Mouse (Mus musculus) CH12.LX (cell line): ENCODE measurements around the gene Thrap3. TPM values are rescaled to one million over a fixed set of nuclear protein-coding genes. Genes with fewer than 3 reads are reported as not detected.

ENCODE experiments used
- DNase-seq: peaks from one replicate; pipeline ENCODE4 v3.0.0-alpha.2; 2013; ENCODE audit errors: extremely low read depth
- H3K27ac ChIP-seq: 2 replicates; pipeline ENCODE4 v1.5.1; 2012; ENCODE audit warnings: low read depth, mild to moderate bottlenecking, control low read depth, moderate library complexity; ENCODE audit not compliant: insufficient read depth
- H3K27me3 ChIP-seq: replicated peaks from 2 replicates; pipeline ENCODE3; 2012; ENCODE audit warnings: inconsistent platforms
- H3K36me3 ChIP-seq, 2 experiments: replicated peaks in 1 of 2; 2 replicates each; pipeline versions ENCODE3 to v1.6.1; 2012; ENCODE audit warnings: inconsistent platforms in 1 of 2, low read length in 1 of 2, mild to moderate bottlenecking in 1 of 2, mixed read lengths in 1 of 2, moderate library complexity in 1 of 2; ENCODE audit not compliant: control insufficient read depth in 1 of 2, insufficient read depth in 1 of 2
- H3K4me1 ChIP-seq, 2 experiments: 2 replicates each; pipeline ENCODE4 v1.6.1; 2012; ENCODE audit warnings: inconsistent platforms in 1 of 2, moderate library complexity in 1 of 2; ENCODE audit not compliant: insufficient read depth in 2 of 2, control insufficient read depth in 1 of 2
- H3K4me2 ChIP-seq: 2 replicates; pipeline ENCODE4 v1.6.1; 2012; ENCODE audit warnings: low read depth, mild to moderate bottlenecking, control low read depth; ENCODE audit not compliant: poor library complexity, insufficient read depth, severe bottlenecking
- H3K4me3 ChIP-seq, 3 experiments: fragments of 150-350 bp in 1 of 3; sonication (generic) in 1 of 3; replicated peaks in 1 of 3; 2 replicates each; pipeline versions ENCODE3 to v1.5.1; 2011 to 2012; ENCODE audit warnings: low read depth in 2 of 3, low read length in 2 of 3, mild to moderate bottlenecking in 2 of 3, moderate library complexity in 2 of 3, control low read depth in 1 of 3, improper control_type of control experiment in 1 of 3, inconsistent platforms in 1 of 3, mixed read lengths in 1 of 3; ENCODE audit not compliant: poor library complexity in 1 of 3
- H3K79me2 ChIP-seq: replicated peaks from 2 replicates; pipeline ENCODE4 v1.6.1; 2012; ENCODE audit warnings: mild to moderate bottlenecking, moderate library complexity; ENCODE audit not compliant: control insufficient read depth, poor library complexity, insufficient read depth, severe bottlenecking; ENCODE audit errors: extremely low read depth
- H3K9ac ChIP-seq: 2 replicates; pipeline ENCODE4 v1.6.1; 2012; ENCODE audit warnings: low read depth, mild to moderate bottlenecking, control low read depth, moderate library complexity; ENCODE audit not compliant: insufficient read depth
- H3K9me3 ChIP-seq: replicated peaks from 2 replicates; pipeline ENCODE3; 2012; ENCODE audit warnings: low read length, inconsistent platforms, mixed read lengths
- BHLHE40 ChIP-seq: IDR thresholded peaks from 2 replicates; pipeline ENCODE4 v1.6.1; 2011; ENCODE audit warnings: mild to moderate bottlenecking, low read depth, low read length, improper control_type of control experiment
- CHD1 ChIP-seq: IDR thresholded peaks from 2 replicates; pipeline ENCODE4 v1.6.1; 2012; ENCODE audit warnings: low read depth, low read length, improper control_type of control experiment, inconsistent platforms
- CHD2 ChIP-seq: IDR thresholded peaks from 2 replicates; pipeline ENCODE4 v1.6.1; 2011; ENCODE audit warnings: low read length, improper control_type of control experiment
- CTCF ChIP-seq, 2 experiments: IDR thresholded peaks in 1 of 2; conservative IDR thresholded peaks in 1 of 2; 2 replicates each; pipeline ENCODE4 v1.5.1; 2011 to 2012; ENCODE audit warnings: low read depth in 2 of 2, low read length in 2 of 2, improper control_type of control experiment in 1 of 2, inconsistent platforms in 1 of 2, mild to moderate bottlenecking in 1 of 2, moderate library complexity in 1 of 2
- E2F4 ChIP-seq: IDR thresholded peaks from 2 replicates; pipeline ENCODE4 v1.6.1; 2011; ENCODE audit warnings: low read depth, low read length, improper control_type of control experiment; ENCODE audit not compliant: insufficient replicate concordance
- ELF1 ChIP-seq: IDR thresholded peaks from 2 replicates; pipeline ENCODE4 v1.6.1; 2014; ENCODE audit warnings: low read depth, mild to moderate bottlenecking, inconsistent platforms, low read length, improper control_type of control experiment
- EP300 ChIP-seq: IDR thresholded peaks from 2 replicates; pipeline ENCODE4 v1.6.1; 2011; ENCODE audit warnings: low read length, improper control_type of control experiment
- GABPA ChIP-seq: IDR thresholded peaks from 2 replicates; pipeline ENCODE4 v1.6.1; 2012; ENCODE audit warnings: low read depth, low read length, improper control_type of control experiment, inconsistent platforms; ENCODE audit not compliant: insufficient replicate concordance
- HCFC1 ChIP-seq: IDR thresholded peaks from 2 replicates; pipeline ENCODE4 v1.6.1; 2012; ENCODE audit warnings: low read depth, mild to moderate bottlenecking, inconsistent platforms, low read length, improper control_type of control experiment
- JUN ChIP-seq: IDR thresholded peaks from 2 replicates; pipeline ENCODE4 v1.6.1; 2011; ENCODE audit warnings: low read depth, mild to moderate bottlenecking, low read length, improper control_type of control experiment, moderate library complexity; ENCODE audit not compliant: insufficient read depth
- KAT2A ChIP-seq: IDR thresholded peaks from 2 replicates; pipeline ENCODE4 v1.6.1; 2012; ENCODE audit warnings: low read length, improper control_type of control experiment, inconsistent platforms; ENCODE audit not compliant: insufficient replicate concordance
- MAFK ChIP-seq: IDR thresholded peaks from 2 replicates; pipeline ENCODE4 v1.6.1; 2011; ENCODE audit warnings: low read length, improper control_type of control experiment; ENCODE audit not compliant: insufficient replicate concordance
- MEF2A ChIP-seq: IDR thresholded peaks from 2 replicates; pipeline ENCODE4 v1.6.1; 2014; ENCODE audit warnings: low read depth, mild to moderate bottlenecking, inconsistent platforms, low read length, improper control_type of control experiment, borderline replicate concordance
- MXI1 ChIP-seq: IDR thresholded peaks from 2 replicates; pipeline ENCODE4 v1.6.1; 2011; ENCODE audit warnings: mild to moderate bottlenecking, low read depth, low read length, improper control_type of control experiment
- MYC ChIP-seq: IDR thresholded peaks from 2 replicates; pipeline ENCODE4 v1.6.1; 2011; ENCODE audit warnings: low read depth, mild to moderate bottlenecking, improper control_type of control experiment, low read length
- NELFE ChIP-seq: IDR thresholded peaks from 2 replicates; pipeline ENCODE4 v1.6.1; 2011; ENCODE audit warnings: low read depth, low read length, improper control_type of control experiment
- NRF1 ChIP-seq: IDR thresholded peaks from 2 replicates; pipeline ENCODE4 v1.6.1; 2014; ENCODE audit warnings: low read depth, mild to moderate bottlenecking, inconsistent platforms, low read length, improper control_type of control experiment, moderate library complexity
- PAX5 ChIP-seq: IDR thresholded peaks from 2 replicates; pipeline ENCODE4 v1.6.1; 2012; ENCODE audit warnings: low read length, inconsistent platforms, mixed read lengths
- POLR2AphosphoS2 ChIP-seq: IDR thresholded peaks from 2 replicates; pipeline ENCODE4 v1.6.1; 2011; ENCODE audit warnings: low read depth, low read length, improper control_type of control experiment
- RCOR1 ChIP-seq: conservative IDR thresholded peaks from 2 replicates; pipeline ENCODE4 v1.6.1; 2012; ENCODE audit warnings: low read depth, mild to moderate bottlenecking, inconsistent platforms, low read length, improper control_type of control experiment
- SMC3 ChIP-seq: IDR thresholded peaks from 2 replicates; pipeline ENCODE4 v1.6.1; 2011; ENCODE audit warnings: low read depth, low read length, improper control_type of control experiment
- TCF12 ChIP-seq: IDR thresholded peaks from 2 replicates; pipeline ENCODE4 v1.6.1; 2014; ENCODE audit warnings: low read depth, mild to moderate bottlenecking, inconsistent platforms, low read length, improper control_type of control experiment
- USF1 ChIP-seq: IDR thresholded peaks from 2 replicates; pipeline ENCODE4 v1.6.1; 2014; ENCODE audit warnings: low read depth, mild to moderate bottlenecking, inconsistent platforms, low read length, improper control_type of control experiment
- ZMIZ1 ChIP-seq: IDR thresholded peaks from 2 replicates; pipeline ENCODE4 v1.6.1; 2012; ENCODE audit warnings: low read depth, mild to moderate bottlenecking, inconsistent platforms, low read length, improper control_type of control experiment
- ZNF384 ChIP-seq: IDR thresholded peaks from 2 replicates; pipeline ENCODE4 v1.6.1; 2012; ENCODE audit warnings: low read depth, low read length, improper control_type of control experiment, inconsistent platforms
- dilution Hi-C: fragments of 300-500 bp; cut with MboI; formaldehyde crosslinking; loops from 2 replicates; pipeline ENCODE4 v1.14.3; 2020; ENCODE audit warnings: low sequenced_read_pairs; ENCODE audit not compliant: extremely low pct_unique_long_range_greater_than_20kb, extremely low pct_ligation_motif_present
- in situ Hi-C: fragments of 300-500 bp; cut with MboI; formaldehyde crosslinking; loops from 3 replicates; pipeline ENCODE4 v1.14.3; 2019; ENCODE audit warnings: low sequenced_read_pairs, low pct_ligation_motif_present, low pct_unique_long_range_greater_than_20kb, mixed read lengths
- polyA plus RNA-seq: library from polyadenylated mRNA; unstranded; fragments of >175 nt; gene quantifications from 2 replicates; pipeline ENCODE4 v1.2.1, GENCODE M21; 2012; ENCODE audit warnings: low read depth; ENCODE audit not compliant: insufficient read length
- total RNA-seq, 2 experiments: library from RNA; depleted of rRNA; stranded (reverse); fragments of 300-350 nt in 1 of 2; fragments of >200 nt in 1 of 2; gene quantifications; 2 replicates each; pipeline ENCODE4 v1.2.3; 2012 to 2014

Gene Thrap3
- total and polyA plus RNA-seq, 3 experiments, result 140 to 327 (median 183) TPM

DNA sequence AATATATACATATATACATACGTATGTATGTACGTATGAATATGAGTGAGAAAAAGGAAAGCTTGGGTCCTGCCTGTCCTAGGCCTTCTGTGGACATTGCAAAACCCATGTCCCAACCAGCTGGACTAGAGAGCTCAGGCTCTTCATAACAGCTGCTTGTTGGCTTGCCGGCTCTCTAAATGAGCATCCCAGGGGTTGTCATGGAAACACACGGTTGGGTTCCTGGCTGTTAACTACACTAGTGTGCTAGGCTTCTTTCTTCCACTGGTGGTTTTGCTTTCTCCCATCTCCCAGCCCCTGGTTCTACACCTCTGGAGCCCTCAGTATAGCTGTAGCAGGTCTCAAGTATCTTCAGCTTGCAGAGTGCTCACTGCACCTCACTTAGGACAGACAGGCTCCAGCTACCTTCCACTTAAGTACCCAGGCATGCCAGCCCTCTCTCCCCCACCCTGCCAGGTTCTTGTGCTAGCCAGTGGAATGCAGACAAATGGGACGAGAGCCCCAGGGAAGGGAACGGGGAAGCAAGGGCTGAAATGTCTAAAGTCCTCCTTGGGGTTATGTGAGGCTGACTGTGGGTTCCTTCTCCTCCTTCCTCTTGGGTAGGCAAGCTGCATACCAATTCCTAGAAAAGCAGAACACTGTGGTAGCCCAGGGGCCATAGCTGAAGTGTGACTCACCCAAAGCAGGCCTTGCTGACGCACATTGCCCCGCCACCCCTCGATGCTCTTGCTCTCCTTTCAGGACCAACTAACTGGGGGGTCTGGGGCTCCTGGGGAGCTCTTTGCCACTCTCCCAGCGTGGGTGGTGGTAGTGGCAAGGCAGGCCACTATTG lies 71.1 kb downstream of the Thrap3 start:
- no peak for TF ChIP-seq BHLHE40
- no peak for TF ChIP-seq POLR2AphosphoS2
- TF ChIP-seq ZNF384, result no peak
- TF ChIP-seq MYC, result no peak
- no peak for TF ChIP-seq HCFC1
- TF ChIP-seq NELFE, result no peak
- no peak for TF ChIP-seq RCOR1
- TF ChIP-seq MXI1, result no peak
- no peak for TF ChIP-seq MAFK
- no peak for TF ChIP-seq CHD1
- TF ChIP-seq TCF12, result no peak
- TF ChIP-seq JUN, result no peak
- TF ChIP-seq KAT2A, result no peak
- TF ChIP-seq CTCF (conservative IDR thresholded peaks at IDR 0.05 in 1 of 2, IDR thresholded peaks at IDR 0.05 in 1 of 2; ENCODE audit: low read depth in 2 of 2, low read length in 2 of 2), result no peak
- TF ChIP-seq EP300, result no peak
- no peak for TF ChIP-seq ELF1
- no peak for TF ChIP-seq PAX5
- H3K36me3 ChIP-seq, result peaks cover 83 to 92% of the 10 kb centered on the region in 2 experiments
- H3K9me3 ChIP-seq, result no peaks in the 10 kb centered on the region
- peaks cover 0 to 6% of the 10 kb centered on the region in 2 experiments; a peak in 2 of 4 replicates for H3K4me1 ChIP-seq
- DNase-seq, result no peak
- no peak overlapping the region for H3K27ac ChIP-seq
- H3K27me3 ChIP-seq, result no peaks in the 10 kb centered on the region
- no peak overlapping the region for H3K4me2 ChIP-seq
- in situ Hi-C loops (no loop called here), dilution Hi-C loops (no loop called here)
- H3K4me3 ChIP-seq, result no peak overlapping the region
- H3K79me2 ChIP-seq, result no peaks in the 10 kb centered on the region
- H3K9ac ChIP-seq, result no peak overlapping the region

DNA sequence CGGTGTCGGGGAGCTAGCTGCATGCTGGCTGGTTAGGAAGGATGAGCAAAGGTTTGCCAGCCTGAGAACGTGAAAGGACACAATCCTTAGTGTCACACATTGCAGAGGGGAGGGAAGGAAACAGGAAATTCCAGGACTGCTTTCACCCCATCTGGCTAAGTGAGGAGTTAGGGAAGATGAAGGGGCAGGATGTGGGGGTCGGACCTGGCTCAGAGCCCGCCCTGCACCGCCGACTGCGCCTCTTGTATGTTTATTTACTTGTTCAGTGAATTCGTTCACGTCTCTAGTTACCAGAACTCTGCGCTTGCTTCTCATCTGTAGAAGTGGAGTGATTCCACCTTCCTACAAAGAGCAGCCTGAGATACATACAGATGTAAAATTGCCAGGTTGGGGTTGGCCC lies 72.1 kb downstream of the Thrap3 start:
- Histone ChIP-seq H3K27me3 (no peaks in the 10 kb centered on the region), H3K9ac (no peak overlapping the region), H3K4me3 (no peak overlapping the region)
- dilution Hi-C loops, result no loop called here
- no peak for TF ChIP-seq TCF12
- no peak for TF ChIP-seq SMC3
- TF ChIP-seq NRF1, result no peak
- no peak for TF ChIP-seq NELFE
- TF ChIP-seq GABPA, result no peak
- TF ChIP-seq MXI1, result no peak
- no peak for TF ChIP-seq CHD1
- TF ChIP-seq CTCF (conservative IDR thresholded peaks at IDR 0.05 in 1 of 2, IDR thresholded peaks at IDR 0.05 in 1 of 2; ENCODE audit: low read depth in 2 of 2, low read length in 2 of 2), result no peak
- TF ChIP-seq MEF2A, result no peak
- TF ChIP-seq CHD2, result no peak
- no peak for TF ChIP-seq E2F4
- no peak for TF ChIP-seq ZMIZ1
- TF ChIP-seq POLR2AphosphoS2, result no peak
- TF ChIP-seq USF1, result no peak
- TF ChIP-seq, all 38 proteins: peak for 0
- in situ Hi-C loops, result no loop called here
- no peaks in the 10 kb centered on the region for H3K9me3 ChIP-seq
- H3K36me3 ChIP-seq, result peaks cover 85 to 94% of the 10 kb centered on the region in 2 experiments
- peaks cover 0 to 6% of the 10 kb centered on the region in 2 experiments; a peak in 2 of 4 replicates for H3K4me1 ChIP-seq
- no peak for DNase-seq
- no peaks in the 10 kb centered on the region for H3K79me2 ChIP-seq
- no peak overlapping the region for H3K27ac ChIP-seq
- no peak overlapping the region for H3K4me2 ChIP-seq
